Mouse (Mus musculus) hindbrain, postnatal 0 days (tissue): ENCODE measurements around the gene Acvrl1. TPM values are rescaled to one million over a fixed set of nuclear protein-coding genes. Genes with fewer than 3 reads are reported as not detected.
A peak's percentile ranks its signal among the peaks of the same experiment; 100 is the strongest.
"Not testable (repeated sequence)": the region's sequence is repeated elsewhere in the genome, so short reads cannot be mapped to it uniquely, and the experiment has no call there.

ENCODE experiments used
- ATAC-seq: fragments of 200-750 bp; cut with Nextera tagmentation; 2 replicates; pipeline ENCODE4 v1.8.0; 2017; ENCODE audit warnings: mild to moderate bottlenecking, moderate TSS enrichment, moderate library complexity
- DNase-seq: peaks from one replicate; pipeline ENCODE4 v3.0.0-alpha.2; 2015; ENCODE audit warnings: low spot score
- H3K27ac ChIP-seq: fragments of 300-500 bp; sonication (generic); 2 replicates; pipeline ENCODE4 v1.5.1; 2014; ENCODE audit warnings: mild to moderate bottlenecking
- H3K27me3 ChIP-seq: fragments of 300-500 bp; sonication (generic); 2 replicates; pipeline ENCODE4 v1.6.1; 2014; ENCODE audit warnings: low read length, mixed read lengths; ENCODE audit not compliant: insufficient read depth
- H3K36me3 ChIP-seq: fragments of 300-500 bp; sonication (generic); 2 replicates; pipeline ENCODE4 v1.6.1; 2014; ENCODE audit warnings: low read length, mixed read lengths; ENCODE audit not compliant: insufficient read depth
- H3K4me1 ChIP-seq: fragments of 300-500 bp; sonication (generic); 2 replicates; pipeline ENCODE4 v1.6.1; 2014; ENCODE audit warnings: antibody characterized with exemption, low read length, mixed read lengths; ENCODE audit not compliant: insufficient read depth
- H3K4me2 ChIP-seq: fragments of 300-500 bp; sonication (generic); 2 replicates; pipeline ENCODE4 v1.6.1; 2014; ENCODE audit warnings: low read depth, mild to moderate bottlenecking, low read length, moderate library complexity, mixed read lengths
- H3K4me3 ChIP-seq: fragments of 300-500 bp; sonication (generic); 2 replicates; pipeline ENCODE4 v1.5.1; 2014; ENCODE audit warnings: low read length
- H3K9ac ChIP-seq: fragments of 300-500 bp; sonication (generic); replicated peaks from 2 replicates; pipeline ENCODE4 v1.6.1; 2014; ENCODE audit warnings: mild to moderate bottlenecking, low read length, moderate library complexity, mixed read lengths
- H3K9me3 ChIP-seq: fragments of 300-500 bp; sonication (generic); 2 replicates; pipeline ENCODE4 v1.6.1; 2016; ENCODE audit warnings: low read length, mixed read lengths
- CTCF ChIP-seq: IDR thresholded peaks from 2 replicates; pipeline ENCODE4 v1.5.1; 2016; ENCODE audit warnings: antibody characterized with exemption, control low read depth, low read depth
- WGBS: fragments of 180-500 bp; shearing (Covaris S2); extraction: QIAGEN DNeasy Blood & Tissue Kit; methylation state at CpG from one replicate; pipeline ENCODE4 v1.1.7; 2014; 5-methylcytosine and 5-hydroxymethylcytosine counted together
- polyA plus RNA-seq: library from polyadenylated mRNA; unstranded; fragments of >200 nt; fragmentation: Nextera tagmentation; extraction: Ambion mirVana; gene quantifications from 2 replicates; pipeline ENCODE4 v1.2.1, GENCODE M21; 2015
- total RNA-seq: library from RNA; depleted of rRNA; stranded (reverse); fragments of >200 nt; gene quantifications from 2 replicates; pipeline ENCODE4 v1.2.3, GENCODE M21; 2014

The Acvrl1 gene
- total and polyA plus RNA-seq, 2 experiments from 2014 or later, result 7.0 to 21.6 TPM

GRCm38 (mm10) chr15:101106011-101106410, 22.3 kb upstream of the Acvrl1 start:
- H3K4me3 ChIP-seq, result no peak overlapping the region
- no peaks in the 10 kb centered on the region for H3K27me3 ChIP-seq
- no peak overlapping the region for H3K9ac ChIP-seq
- H3K4me2 ChIP-seq, result 0 out of 2 replicates have a peak overlapping the region, but pooled peaks have one; percentile 24
- no peak overlapping the region for H3K27ac ChIP-seq
- no peak for ATAC-seq
- DNase-seq, result no peak
- no peaks in the 10 kb centered on the region for H3K9me3 ChIP-seq
- TF ChIP-seq CTCF, result no peak
- no peaks in the 10 kb centered on the region for H3K4me1 ChIP-seq
- H3K36me3 ChIP-seq, result no peaks in the 10 kb centered on the region
- WGBS, result 84% methylated on average over 10 of the region's 10 CpGs

DNA sequence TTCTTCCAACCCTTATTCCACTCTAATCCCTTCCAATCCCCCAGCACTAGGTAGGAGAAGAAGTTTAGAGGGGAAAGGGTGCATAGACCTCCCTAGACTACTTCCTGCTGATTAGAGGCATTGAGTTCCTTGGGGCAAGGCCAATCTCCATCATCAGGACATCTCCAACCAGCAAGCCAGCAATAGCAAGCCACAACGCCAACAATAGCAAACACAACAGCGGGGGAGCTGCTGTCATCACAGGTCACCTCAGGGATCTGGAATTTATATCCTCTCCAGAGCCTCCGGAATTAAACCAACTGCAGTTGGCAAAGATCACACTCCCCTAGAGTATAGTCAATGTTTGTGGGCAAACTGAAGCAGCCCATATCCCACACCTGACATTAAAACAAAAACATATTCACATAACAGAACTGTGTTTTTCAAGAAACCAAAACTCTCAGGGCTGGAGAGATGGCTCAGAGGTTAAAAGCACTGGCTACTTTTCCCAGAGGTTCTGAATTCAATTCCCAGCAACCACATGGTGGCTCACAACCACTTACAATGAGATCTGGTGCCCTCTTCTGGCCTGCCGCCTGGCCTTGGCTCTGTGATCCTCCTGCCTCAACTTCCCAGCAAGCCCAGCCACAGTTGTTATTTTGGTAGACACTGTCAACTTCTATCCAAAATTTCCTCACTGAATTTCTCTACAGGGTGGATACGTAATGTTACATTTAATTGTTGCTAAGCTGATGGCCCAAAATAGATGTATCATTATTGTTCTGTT, 20.2 kb upstream of the Acvrl1 start:
- no peak overlapping the region for H3K9ac ChIP-seq
- 86% methylated on average over 5 of the region's 5 CpGs for WGBS
- DNase-seq (no peak), ATAC-seq (no peak)
- no peak overlapping the region for H3K4me3 ChIP-seq
- no peaks in the 10 kb centered on the region for H3K9me3 ChIP-seq
- H3K27me3 ChIP-seq, result no peaks in the 10 kb centered on the region
- no peak for TF ChIP-seq CTCF
- H3K4me2 ChIP-seq, result no peak overlapping the region
- no peak overlapping the region for H3K27ac ChIP-seq
- H3K4me1 ChIP-seq, result no peaks in the 10 kb centered on the region
- no peaks in the 10 kb centered on the region for H3K36me3 ChIP-seq

GRCm38 (mm10) chr15:101113176-101113575, 15.1 kb upstream of the Acvrl1 start:
- WGBS, result 70% methylated on average over 8 of the region's 8 CpGs
- DNase-seq (no peak), ATAC-seq (no peak)
- no peak overlapping the region for H3K4me2 ChIP-seq
- no peak overlapping the region for H3K27ac ChIP-seq
- H3K36me3 ChIP-seq, result no peaks in the 10 kb centered on the region
- H3K4me1 ChIP-seq, result no peaks in the 10 kb centered on the region
- H3K4me3 ChIP-seq, result no peak overlapping the region
- H3K27me3 ChIP-seq, result no peaks in the 10 kb centered on the region
- no peak overlapping the region for H3K9ac ChIP-seq
- no peaks in the 10 kb centered on the region for H3K9me3 ChIP-seq
- TF ChIP-seq CTCF, result no peak

DNA sequence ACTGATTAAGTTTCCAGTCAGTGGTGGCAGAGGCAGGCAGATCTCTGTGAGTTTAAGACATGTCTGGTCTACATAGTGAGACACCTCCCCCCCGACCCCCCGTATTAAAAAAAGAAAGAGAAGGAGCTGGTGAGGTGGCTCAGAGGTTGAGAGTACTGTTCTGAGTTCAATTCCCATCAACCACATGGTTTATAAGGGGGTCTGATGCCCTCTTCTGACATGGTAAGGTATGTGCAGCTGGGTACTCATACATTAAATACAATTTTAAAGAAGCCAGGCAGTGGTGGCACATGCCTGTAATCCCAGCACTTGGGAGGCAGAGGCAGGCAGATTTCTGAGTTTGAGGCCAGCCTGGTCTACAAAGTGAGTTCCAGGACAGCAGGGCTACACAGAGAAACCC, 14.5 kb upstream of the Acvrl1 start:
- DNase-seq, H3K27me3 ChIP-seq, H3K9me3 ChIP-seq, H3K36me3 ChIP-seq, ATAC-seq, H3K9ac ChIP-seq, H3K4me3 ChIP-seq, H3K4me2 ChIP-seq, H3K27ac ChIP-seq, H3K4me1 ChIP-seq: not testable (repeated sequence)
- WGBS, result 86% methylated on average over 2 of the region's 2 CpGs

DNA sequence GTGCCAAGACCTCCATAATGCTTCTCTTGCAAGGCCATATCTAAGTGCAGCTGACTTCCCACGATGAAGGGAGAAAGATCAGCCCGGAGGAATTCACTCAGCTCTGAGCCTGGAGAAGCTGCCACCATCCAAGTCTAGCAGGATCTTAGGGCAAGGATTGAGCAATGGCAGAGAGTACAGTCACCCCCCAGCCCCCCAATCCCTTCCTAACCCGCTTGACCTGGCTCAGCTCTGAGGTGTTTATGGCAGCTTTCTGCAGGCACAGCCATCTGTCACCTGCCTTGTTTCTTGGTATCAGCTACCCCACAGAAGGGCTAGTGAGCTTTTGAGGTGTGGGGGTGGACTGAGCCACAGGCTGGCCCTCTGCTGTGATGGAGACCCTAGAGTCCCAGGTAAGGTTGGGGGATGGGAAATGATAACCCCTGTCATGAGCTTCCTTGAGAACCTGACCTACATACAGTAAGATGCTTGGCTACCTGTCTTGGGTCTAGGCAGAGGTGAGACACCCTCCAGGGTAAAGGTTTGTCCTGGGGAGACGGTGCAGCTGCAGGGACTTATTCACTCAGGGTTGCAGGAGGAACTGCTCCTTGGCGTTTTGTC, 12.7 kb upstream of the Acvrl1 start, which contains the start of gene Ankrd33:
Gene Ankrd33, plus strand, starts transcription at position 245 of the 600 bp plus-strand sequence.
- WGBS, result 78% methylated on average over 5 of the region's 5 CpGs
- no peak for TF ChIP-seq CTCF

GRCm38 (mm10) chr15:101118399-101119125, 9.8 kb upstream of the Acvrl1 start:
- Histone ChIP-seq H3K4me2 (no peak overlapping the region), H3K4me3 (no peak overlapping the region), H3K36me3 (no peaks in the 10 kb centered on the region), H3K9ac (no peak overlapping the region), H3K27ac (no peak overlapping the region), H3K9me3 (no peaks in the 10 kb centered on the region), H3K4me1 (no peaks in the 10 kb centered on the region), H3K27me3 (no peaks in the 10 kb centered on the region)
- ATAC-seq (no peak), DNase-seq (peak; percentile 48)
- peak; percentile 60 for TF ChIP-seq CTCF
- WGBS, result 59% methylated on average over 14 of the region's 14 CpGs

More for the DNA sequence above, 12.7 kb upstream of the Acvrl1 start, which contains the start of gene Ankrd33:
- Histone ChIP-seq H3K36me3 (no peaks in the 10 kb centered on the region), H3K4me3 (no peak within 1 kb of the TSS), H3K4me2 (no peak within 1 kb of the TSS), H3K4me1 (no peaks in the 10 kb centered on the region), H3K9ac (no peak within 1 kb of the TSS), H3K9me3 (no peaks in the 10 kb centered on the region), H3K27me3 (no peaks in the 10 kb centered on the region), H3K27ac (no peak within 1 kb of the TSS)
- DNase-seq, result no peak
- no peak for ATAC-seq
